Mouse (Mus musculus) heart, postnatal 36 days (tissue): ENCODE data around the gene Pawr. TPM values are rescaled to one million over a fixed set of nuclear protein-coding genes. Genes with fewer than 3 reads are reported as not detected.
"Not testable (repeated sequence)": the region's sequence is repeated elsewhere in the genome, so short reads cannot be mapped to it uniquely, and the experiment has no call there.

ENCODE experiments used
- DNase-seq, 2 experiments: peaks; one replicate each; pipeline ENCODE4 v3.0.0; 2021 to 2022
- intact Hi-C: fragments of 180-260 bp; cut with DNase I; formaldehyde crosslinking; loops from one replicate; pipeline ENCODE4 v1.15.1; 2025
- total RNA-seq, 2 experiments: library from RNA; stranded (reverse); gene quantifications; 2 replicates each; pipeline ENCODE4 v1.2.3; 2021

Pawr gene
- total RNA-seq, 2 experiments from 2014 or later = 3.2 to 3.5 TPM

DNA sequence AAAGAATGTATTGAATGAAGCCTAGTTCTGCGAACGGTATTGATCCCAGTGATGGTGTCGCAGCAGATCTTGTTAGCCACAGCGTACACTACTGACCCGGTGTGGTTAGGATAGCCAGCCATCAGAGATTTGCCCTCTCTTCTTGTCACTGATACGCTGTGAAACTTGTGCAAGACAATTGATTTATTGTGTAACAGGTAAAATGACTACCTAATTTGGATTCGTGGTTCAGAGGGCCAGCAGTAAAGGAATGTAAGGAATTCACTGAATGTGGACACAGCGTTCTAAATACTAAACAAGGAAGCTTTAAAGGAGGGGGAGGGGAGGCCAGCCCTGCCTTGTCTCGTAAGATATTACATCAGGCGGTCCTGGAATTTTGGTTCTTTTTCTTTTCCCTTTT lies 100.3 kb downstream of the Pawr start:
- no peak for DNase-seq
- intact Hi-C loops = no loop called here

GRCm38 (mm10) chr10:108433976-108434375 lies 102.1 kb downstream of the Pawr start:
- no peak for DNase-seq
- intact Hi-C loops = no loop called here

DNA sequence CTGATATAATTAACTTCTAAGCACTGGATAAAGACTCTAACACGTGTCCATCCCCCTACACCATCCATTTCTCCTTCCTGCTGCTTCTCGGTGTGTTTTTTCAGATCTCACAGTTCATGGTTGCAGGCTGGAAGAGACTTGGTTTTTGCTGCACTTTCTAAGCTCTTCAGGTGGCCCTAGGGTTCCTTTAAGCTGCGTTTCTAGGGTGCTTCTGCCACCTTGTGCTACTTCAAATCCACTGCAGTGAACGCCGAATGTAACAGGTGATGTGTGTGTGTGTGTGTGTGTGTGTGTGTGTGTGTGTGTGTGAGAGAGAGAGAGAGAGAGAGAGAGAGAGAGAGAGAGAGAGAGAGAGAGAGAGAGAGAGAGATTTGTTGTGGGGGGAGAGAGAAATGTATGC lies 103.7 kb downstream of the Pawr start:
- intact Hi-C loops = loop anchor here (2.0 kb wide), 1 partner anchor 101 kb away; no protein-coding TSS in a partner anchor
- no peak for DNase-seq

GRCm38 (mm10) chr10:108436365-108436764 lies 104.4 kb downstream of the Pawr start:
- no peak for DNase-seq
- intact Hi-C loops = loop anchor here (2.0 kb wide), 1 partner anchor 102 kb away; no protein-coding TSS in a partner anchor

GRCm38 (mm10) chr10:108440251-108440650 lies 108.3 kb downstream of the Pawr start:
- DNase-seq = not testable (repeated sequence)
- intact Hi-C loops = loop anchor here (10.0 kb wide), 1 partner anchor 275 kb away; the partner anchor contains the start of gene Ppp1r12a

DNA sequence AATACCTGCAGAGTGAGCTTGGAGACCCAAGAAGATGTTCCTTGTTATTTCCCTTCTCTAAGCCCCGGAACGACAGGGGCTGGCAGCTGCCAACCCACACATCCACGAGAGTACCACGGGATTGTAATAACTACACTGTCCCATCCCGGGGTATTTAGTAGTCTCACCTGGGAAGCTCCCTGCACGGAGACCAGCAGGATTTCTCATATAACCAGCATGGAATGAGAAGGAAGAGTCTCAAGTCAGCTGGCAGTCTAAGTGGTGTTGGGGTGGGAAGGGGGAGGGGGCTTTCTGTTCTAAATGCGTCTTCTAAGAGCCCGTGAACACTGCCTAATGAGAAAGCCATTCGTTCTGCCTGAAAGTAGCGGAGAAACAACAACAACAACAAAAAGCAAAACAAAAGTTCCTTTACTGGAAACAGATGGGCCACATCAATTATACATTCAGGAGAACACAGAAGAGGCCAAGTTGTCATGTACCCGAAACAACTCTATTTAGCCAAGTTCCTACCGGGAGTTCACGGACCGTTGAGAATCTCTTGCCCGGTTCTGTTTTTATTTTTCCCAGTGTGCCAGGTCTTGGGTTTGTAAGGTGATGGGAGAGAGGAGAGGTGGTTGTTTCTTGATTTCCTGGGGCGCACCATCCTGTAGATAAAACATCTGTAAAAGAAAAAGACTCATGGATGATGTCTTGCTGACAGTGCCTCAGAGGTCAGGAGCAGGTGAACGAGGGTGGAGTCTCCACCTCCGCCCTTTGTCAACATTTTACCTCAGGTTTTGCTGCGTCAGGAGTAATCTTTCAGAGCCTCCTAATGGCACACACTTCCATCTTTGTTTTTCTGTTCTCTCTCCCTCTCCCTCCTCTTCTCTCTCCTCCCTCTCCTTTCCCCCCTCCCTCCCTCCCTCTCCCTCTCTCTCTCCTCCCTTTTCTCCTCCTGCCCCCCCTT lies 112.3 kb downstream of the Pawr start:
- no peak for DNase-seq
- intact Hi-C loops = loop anchor here (10.0 kb wide), 1 partner anchor 279 kb away; the partner anchor contains the start of gene Ppp1r12a

DNA sequence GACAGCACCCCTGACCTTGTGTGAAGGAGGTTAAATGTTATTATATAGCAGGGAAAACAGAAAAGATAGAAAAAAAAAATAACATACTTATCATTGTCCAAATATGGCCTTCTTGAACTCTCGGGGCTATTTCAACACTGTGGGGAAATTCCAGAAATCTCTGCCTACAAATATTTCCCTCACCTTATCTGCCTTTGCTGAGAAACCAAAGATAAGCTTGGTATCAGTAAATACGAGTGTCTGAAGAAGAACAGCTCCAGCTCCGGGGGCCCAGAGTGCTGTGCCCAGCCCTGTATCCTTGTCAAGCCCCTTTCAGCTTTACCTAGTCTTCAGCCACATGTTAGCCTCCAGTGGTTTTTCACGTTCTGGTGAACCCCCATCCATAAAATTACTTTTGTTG lies 113.2 kb downstream of the Pawr start:
- no peak for DNase-seq
- intact Hi-C loops = loop anchor here (5.0 to 10.0 kb wide), 5 partner anchors 92 to 643 kb away; partner anchors contain the start of gene Ppp1r12a

GRCm38 (mm10) chr10:108445606-108446005 lies 113.7 kb downstream of the Pawr start:
- intact Hi-C loops = loop anchor here (1.0 to 10.0 kb wide), 8 partner anchors 80 to 643 kb away; partner anchors contain the start of genes Pawr and Ppp1r12a
- peak in 1 of 2 experiments; percentile 22 for DNase-seq

DNA sequence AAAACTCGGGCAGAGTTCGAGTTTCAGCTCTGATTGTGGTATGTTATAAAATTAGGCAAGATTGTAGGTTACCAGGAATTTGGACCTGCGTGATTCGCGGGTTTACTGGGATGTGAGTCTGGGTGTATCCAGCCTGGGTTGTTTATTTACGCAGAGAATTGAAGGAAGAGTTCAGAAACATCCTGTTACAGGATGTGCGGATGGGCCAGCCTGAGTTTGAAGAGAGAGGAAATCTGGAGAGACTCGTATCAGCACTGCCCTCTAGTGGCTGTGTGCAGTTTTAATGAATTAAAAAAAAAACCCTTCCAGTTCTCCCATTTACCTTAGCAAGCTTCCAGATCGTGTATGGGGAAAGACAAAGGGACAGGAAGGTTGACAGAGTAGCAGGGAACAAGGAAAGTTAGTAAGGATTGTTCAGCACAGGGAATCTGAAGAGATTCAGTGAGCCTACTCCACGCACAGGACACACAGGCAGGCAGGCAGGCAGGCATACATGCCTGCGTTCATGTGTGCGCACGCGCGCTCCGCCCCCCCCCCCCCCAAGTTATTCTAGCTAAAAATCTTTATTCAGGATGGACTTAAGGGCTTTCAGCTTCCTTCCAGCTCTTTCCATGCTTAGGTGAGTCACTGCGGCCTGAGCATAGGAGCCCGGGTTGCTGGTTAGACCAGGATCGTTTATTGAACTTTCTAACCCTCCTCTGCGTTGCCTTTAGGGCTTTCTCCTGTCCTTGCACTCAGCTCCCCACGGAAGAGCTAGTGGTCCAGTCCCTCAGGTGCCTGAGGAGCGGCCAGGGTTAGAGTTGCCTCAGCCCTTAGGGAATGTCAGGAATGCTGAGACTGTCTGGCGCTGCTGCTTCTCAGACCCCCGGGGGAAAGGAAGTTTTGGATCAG lies 114.4 kb downstream of the Pawr start:
- intact Hi-C loops = loop anchor here (1.0 to 10.0 kb wide), 8 partner anchors 79 to 644 kb away; partner anchors contain the start of genes Pawr and Ppp1r12a
- peak; percentile 66 for DNase-seq

- intact Hi-C loops = loop anchor here (2.0 to 10.0 kb wide), 6 partner anchors 90 to 645 kb away; partner anchors contain the start of genes Pawr and Ppp1r12a
These were observed 115.3 kb downstream of the Pawr start for GRCm38 (mm10) chr10:108447211-108447610.

GRCm38 (mm10) chr10:108448421-108448820 lies 116.5 kb downstream of the Pawr start:
- intact Hi-C loops = loop anchor here (5.0 to 10.0 kb wide), 5 partner anchors 89 to 646 kb away; partner anchors contain the start of gene Ppp1r12a
- no peak for DNase-seq

More at GRCm38 (mm10) chr10:108447211-108447610, 115.3 kb downstream of the Pawr start:
- no peak for DNase-seq

- intact Hi-C loops = no loop called here
- no peak for DNase-seq
These were observed 118.5 kb downstream of the Pawr start for GRCm38 (mm10) chr10:108450401-108450800.

DNA sequence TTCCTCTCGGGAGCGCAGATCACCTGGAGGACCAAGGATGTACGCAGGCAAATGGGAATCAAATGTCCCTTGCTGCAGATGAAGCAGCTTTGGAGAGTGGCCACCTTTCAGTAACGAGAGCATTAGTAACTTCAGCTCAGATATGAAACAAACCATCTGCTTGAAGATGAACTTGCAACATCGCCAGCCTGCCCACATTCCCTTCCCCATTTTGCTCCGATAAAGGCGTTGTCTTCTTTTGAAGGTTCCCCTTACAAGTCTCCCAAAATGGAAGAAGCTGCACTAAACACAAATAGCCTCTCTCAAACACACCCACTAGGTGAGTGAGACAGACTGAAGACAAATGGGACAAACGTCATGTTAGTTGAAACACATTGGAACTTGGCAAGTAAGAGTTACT lies 119.6 kb downstream of the Pawr start:
- intact Hi-C loops = no loop called here
- no peak for DNase-seq

DNA sequence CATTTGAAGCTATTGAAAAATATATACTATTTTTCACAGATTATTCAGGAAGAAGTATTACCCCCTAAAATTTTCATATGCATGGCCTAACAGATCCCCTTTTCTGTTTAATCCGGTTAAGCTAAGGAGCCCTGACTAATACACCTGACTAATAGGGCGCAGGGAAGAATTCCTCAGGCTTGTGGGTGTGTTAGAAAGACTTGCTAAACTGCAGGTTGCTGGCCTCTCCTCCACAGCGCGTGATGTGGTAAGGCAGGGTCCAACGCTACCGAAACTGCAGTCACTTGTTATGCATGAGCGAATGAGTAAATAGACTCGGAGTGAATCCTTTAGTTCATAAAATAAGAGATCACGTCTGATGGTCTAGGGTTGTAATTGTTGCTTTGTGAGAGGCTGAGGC lies 120.5 kb downstream of the Pawr start:
- intact Hi-C loops = no loop called here

DNA sequence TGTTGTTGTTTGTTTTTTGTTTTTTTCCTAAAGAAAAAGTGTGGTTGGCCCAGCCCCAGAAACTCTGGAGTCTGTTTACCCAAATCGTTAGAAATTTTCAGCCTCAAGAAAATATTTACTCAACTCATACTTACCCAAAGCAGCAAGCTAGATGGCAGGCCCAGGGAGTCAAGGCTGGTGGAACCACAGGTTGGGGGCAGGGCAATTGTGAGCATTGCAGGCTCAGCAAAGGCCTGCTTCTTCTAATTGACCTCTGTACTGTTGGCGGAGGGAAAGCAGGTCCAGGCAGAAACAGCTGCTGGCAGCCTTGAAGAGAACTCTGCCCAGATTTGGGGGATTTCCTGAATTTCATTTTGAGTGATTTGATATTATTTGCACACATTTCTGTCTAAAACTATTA lies 121.6 kb downstream of the Pawr start:
- intact Hi-C loops = no loop called here
- no peak for DNase-seq

More for the DNA sequence above, 120.5 kb downstream of the Pawr start:
- no peak for DNase-seq

- intact Hi-C loops = no loop called here
- no peak for DNase-seq
These were observed 122.8 kb downstream of the Pawr start for GRCm38 (mm10) chr10:108454691-108455117.

GRCm38 (mm10) chr10:108455204-108455603 lies 123.3 kb downstream of the Pawr start:
- intact Hi-C loops = no loop called here
- no peak for DNase-seq

DNA sequence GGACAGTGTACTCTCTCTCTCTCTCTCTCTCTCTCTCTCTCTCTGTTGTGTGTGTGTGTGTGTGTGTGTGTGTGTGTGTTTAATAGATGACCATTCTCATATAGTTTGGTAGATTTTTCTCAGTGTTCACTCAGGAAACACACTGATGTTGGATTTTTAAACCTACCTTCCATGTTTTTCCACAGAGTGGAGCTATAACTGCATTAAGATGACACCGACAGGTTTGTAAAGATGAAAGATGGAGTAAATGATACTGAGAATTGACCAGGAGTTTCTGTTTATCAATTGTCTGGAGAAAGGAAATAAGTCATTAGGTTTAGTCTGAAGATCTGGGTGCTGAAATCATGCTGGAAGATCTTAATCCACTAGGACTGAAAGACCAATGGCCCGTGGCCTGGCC lies 124.0 kb downstream of the Pawr start:
- intact Hi-C loops = no loop called here
- no peak for DNase-seq

DNA sequence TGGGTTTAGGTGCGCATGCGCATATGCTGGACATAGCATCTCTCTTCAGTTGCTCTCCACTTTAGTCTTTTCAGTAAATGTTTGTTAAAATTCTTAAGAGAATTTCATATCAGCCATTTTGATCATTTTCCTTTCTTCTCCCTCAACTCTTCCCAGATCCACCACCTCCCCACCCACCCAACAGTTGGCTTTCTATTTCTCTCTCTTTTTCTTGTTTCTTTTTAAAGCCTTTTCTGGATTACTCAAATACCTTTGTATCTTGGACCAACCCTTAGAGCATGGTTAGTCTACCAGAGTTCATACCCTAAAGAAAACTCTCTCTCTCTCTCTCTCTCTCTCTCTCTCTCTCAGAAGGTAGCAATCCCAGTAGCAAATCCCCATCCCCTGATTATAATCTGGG lies 125.1 kb downstream of the Pawr start:
- no peak for DNase-seq
- intact Hi-C loops = no loop called here

DNA sequence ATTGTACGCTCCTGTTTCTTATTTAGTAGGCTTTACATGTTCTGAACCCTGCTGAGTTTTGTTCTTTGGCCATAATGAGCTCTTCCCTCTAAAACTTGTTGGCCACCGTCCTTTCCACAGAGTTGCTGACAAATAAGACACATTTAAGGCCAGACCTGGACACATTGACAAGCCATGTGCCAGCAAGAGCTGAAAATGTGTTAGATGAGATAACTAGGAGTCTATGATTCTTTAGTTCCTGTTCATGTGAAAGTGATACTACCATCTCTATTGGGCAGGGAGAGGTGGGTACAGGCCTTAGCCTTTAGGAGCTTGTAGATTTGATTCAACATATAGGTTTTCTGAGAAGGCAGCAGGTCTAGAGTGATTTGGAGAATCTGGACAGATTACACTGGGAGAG lies 129.9 kb downstream of the Pawr start:
- intact Hi-C loops = no loop called here
- DNase-seq = no peak
